Comparison of ENCODE assay signal across 9 mouse cellular contexts in the genomic region with DNA sequence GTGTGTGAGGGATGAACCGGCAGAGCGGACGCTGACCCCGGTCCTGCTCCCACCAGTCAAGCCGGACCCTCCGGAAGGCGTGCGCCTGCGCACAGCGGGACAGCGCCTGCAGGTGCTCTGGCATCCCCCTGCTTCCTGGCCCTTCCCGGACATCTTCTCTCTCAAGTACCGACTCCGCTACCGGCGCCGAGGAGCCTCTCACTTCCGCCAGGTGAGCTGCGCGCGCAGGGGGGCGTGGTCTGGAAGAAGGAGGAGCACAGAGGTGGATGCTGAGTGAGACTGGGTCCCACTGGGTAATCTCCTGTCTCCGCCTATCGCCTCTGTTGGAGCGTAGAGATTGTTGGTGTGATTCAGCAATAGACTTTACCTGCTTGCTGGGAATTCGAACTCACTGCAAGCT. TPM values are rescaled to one million over a fixed set of nuclear protein-coding genes. Genes with fewer than 3 reads are reported as not detected.
DNase-seq lines count a peak whose midpoint lies in the region; ATAC-seq and TF ChIP-seq lines count a peak whose summit lies in the region.
"Had no signal": no experiment of that assay in that cellular context is flagged by ENCODE, and none has a peak within 500 bp of the region (broad histone marks: within the 10 kb centered on the region; RNA-seq: fewer than 3 reads in every experiment).

No protein-coding gene starts in this region.

- no peak for TF ChIP-seq POLR2A in liver, adult 2 months (IDR thresholded peaks at IDR 0.05; ENCODE audit: extremely low read depth, insufficient read depth, low read length)

- peak overlapping the region; percentile 42 for H3K4me3 ChIP-seq in kidney, embryonic 16.5 days (ENCODE audit: low read length)
- peak overlapping the region; percentile 47; the same call in 1 of the 2 replicates for H3K4me3 ChIP-seq in liver, adult 2 months (ENCODE audit: insufficient read depth, low read depth, low read length)
- peak overlapping the region; percentile 43 for H3K4me3 ChIP-seq in neural tube, embryonic 12.5 days

- peaks cover 20% of the 10 kb centered on the region for H3K4me1 ChIP-seq in kidney, embryonic 16.5 days (ENCODE audit: insufficient read depth, low read length)
- H3K4me1 ChIP-seq in liver, adult 2 months (ENCODE audit: control insufficient read depth, insufficient read depth, low read length): peaks cover 7% of the 10 kb centered on the region
- H3K4me1 ChIP-seq in neural tube, embryonic 12.5 days: peaks cover 31% of the 10 kb centered on the region

- peak; percentile 20 to 26 for DNase-seq in gastrocnemius, postnatal 4 days (ENCODE audit: low spot score in 2 of 2)
- no peak for DNase-seq in gastrocnemius, postnatal 10 days
- DNase-seq in cerebellum, adult 9-10 months: peak; percentile 88
- peak; percentile 64 for DNase-seq in frontal cortex, postnatal 25 days (ENCODE audit: low spot score in 2 of 2)
- DNase-seq in liver, adult 2 months (ENCODE audit: extremely low read depth, low read depth, low spot score): peak; percentile 44
- peak; percentile 65 for DNase-seq in urinary bladder, adult 2 months (ENCODE audit: low spot score)

- H3K27ac ChIP-seq in kidney, embryonic 16.5 days (ENCODE audit: low read length): 0 out of 2 replicates have a peak overlapping the region, but pooled peaks have one; percentile 16
- no peak overlapping the region for H3K27ac ChIP-seq in liver, adult 2 months (replicated peaks; ENCODE audit: insufficient read depth, low read depth, low read length)
- H3K27ac ChIP-seq in neural tube, embryonic 12.5 days: no peak overlapping the region
- H3K27ac ChIP-seq: macrophage had no signal

- no peak for TF ChIP-seq CTCF in liver, adult 2 months (IDR thresholded peaks at IDR 0.05; ENCODE audit: low read depth, low read length)

- H3K9ac ChIP-seq in kidney, embryonic 16.5 days (replicated peaks; ENCODE audit: low read length): peak overlapping the region; percentile 33
- H3K9ac ChIP-seq in liver, adult 2 months (ENCODE audit: low read depth, low read length): 0 out of 2 replicates have a peak overlapping the region, but pooled peaks have one; percentile 7
- H3K9ac ChIP-seq in neural tube, embryonic 12.5 days: peak overlapping the region; percentile 54

- no peaks in the 10 kb centered on the region for H3K9me3 ChIP-seq in kidney, embryonic 16.5 days (ENCODE audit: low read length)
- H3K9me3 ChIP-seq in neural tube, embryonic 12.5 days: no peaks in the 10 kb centered on the region

- peaks cover 4% of the 10 kb centered on the region; the same call in 1 of the 2 replicates for H3K27me3 ChIP-seq in kidney, embryonic 16.5 days (ENCODE audit: insufficient read depth, low read length)
- H3K27me3 ChIP-seq in liver, adult 2 months (ENCODE audit: control insufficient read depth, insufficient read depth, low read length): no peaks in the 10 kb centered on the region
- H3K27me3 ChIP-seq in neural tube, embryonic 12.5 days (replicated peaks): peaks cover 13% of the 10 kb centered on the region; the same call in 1 of the 2 replicates

- WGBS in kidney, embryonic 16.5 days: under 1% methylated on average over 26 of the region's 26 CpGs
- 10% methylated on average over 26 of the region's 26 CpGs for WGBS in liver, adult 2 months
- WGBS in neural tube, embryonic 12.5 days: under 1% methylated on average over 26 of the region's 26 CpGs

- peak overlapping the region; percentile 54 for H3K4me2 ChIP-seq in kidney, embryonic 16.5 days (replicated peaks; ENCODE audit: low read depth, low read length)
- H3K4me2 ChIP-seq in neural tube, embryonic 12.5 days (replicated peaks): peak overlapping the region; percentile 78

- peak; percentile 29; the same call in 1 of the 2 replicates for ATAC-seq in kidney, embryonic 16.5 days (ENCODE audit: low FRiP score, low TSS enrichment)
- ATAC-seq in neural tube, embryonic 12.5 days (ENCODE audit: low FRiP score, low read depth): peak; percentile 27

- H3K36me3 ChIP-seq in kidney, embryonic 16.5 days (ENCODE audit: insufficient read depth, low read length): 0 out of 2 replicates have a peak, but pooled peaks cover 4% of the 10 kb centered on the region
- H3K36me3 ChIP-seq in liver, adult 2 months (ENCODE audit: control insufficient read depth, insufficient read depth, low read length): no peaks in the 10 kb centered on the region
- H3K36me3 ChIP-seq in neural tube, embryonic 12.5 days: peaks cover 4% of the 10 kb centered on the region; the same call in 1 of the 2 replicates

- H3K79me2 ChIP-seq in liver, adult 2 months (ENCODE audit: control insufficient read depth, insufficient read depth, low read length): no peaks in the 10 kb centered on the region

RNA-seq across cellular contexts. Expression of a gene that starts 2.8 kb away (rescaled TPM):
- total RNA-seq in gastrocnemius, postnatal 4 days (2021): 10 to 100 TPM; 15.3 to 15.9 TPM
- 10 to 100 TPM; 11.1 to 11.6 TPM for total RNA-seq in gastrocnemius, postnatal 10 days (2021)
- 29.8 and 34.7 TPM in 2 replicates for polyA plus RNA-seq in kidney, embryonic 16.5 days (2015; fragmentation: Nextera tagmentation; extraction: Ambion mirVana)
- total RNA-seq in liver, adult 2 months (2014; rRNA removed): 3.6 and 4.1 TPM in 2 replicates
- 3.4 and 4.1 TPM in 2 replicates for polyA plus RNA-seq in liver, adult 2 months (2012; rRNA removed)
- 24.2 and 27.1 TPM in 2 replicates for polyA plus RNA-seq in neural tube, embryonic 12.5 days (2016; fragmentation: Nextera tagmentation; extraction: Ambion mirVana)
- 10.1 and 11.1 TPM in 2 replicates for polyA plus RNA-seq in urinary bladder, adult 2 months (2012; rRNA removed)

RNA-seq across cellular contexts. Expression of a gene that starts 3.7 kb away (rescaled TPM):
- total RNA-seq in gastrocnemius, postnatal 4 days (2021): 1 to 10 TPM; 1.9 to 2.0 TPM
- 1 to 10 TPM in 1 of 2 experiments, under 1 TPM in 1; 0.75 to 1.6 TPM for total RNA-seq in gastrocnemius, postnatal 10 days (2021)
- polyA plus RNA-seq in kidney, embryonic 16.5 days (2015; fragmentation: Nextera tagmentation; extraction: Ambion mirVana): 2.1 and 2.6 TPM in 2 replicates
- total RNA-seq in liver, adult 2 months (2014; rRNA removed): 0.18 and 1.3 TPM in 2 replicates
- polyA plus RNA-seq in liver, adult 2 months (2012; rRNA removed): 0.61 and 2.3 TPM in 2 replicates
- 2.3 and 2.8 TPM in 2 replicates for polyA plus RNA-seq in neural tube, embryonic 12.5 days (2016; fragmentation: Nextera tagmentation; extraction: Ambion mirVana)
- 2.9 and 3.1 TPM in 2 replicates for polyA plus RNA-seq in urinary bladder, adult 2 months (2012; rRNA removed)

RNA-seq across cellular contexts. Expression of a gene that starts 6.8 kb away (rescaled TPM):
- 1 to 10 TPM; 3.8 to 4.0 TPM for total RNA-seq in gastrocnemius, postnatal 4 days (2021)
- 1 to 10 TPM; 3.5 to 4.0 TPM for total RNA-seq in gastrocnemius, postnatal 10 days (2021)
- 6.3 and 7.8 TPM in 2 replicates for polyA plus RNA-seq in kidney, embryonic 16.5 days (2015; fragmentation: Nextera tagmentation; extraction: Ambion mirVana)
- 3.1 and 4.3 TPM in 2 replicates for total RNA-seq in liver, adult 2 months (2014; rRNA removed)
- 0.26 and 0.40 TPM in 2 replicates for polyA plus RNA-seq in liver, adult 2 months (2012; rRNA removed)
- 6.0 and 6.1 TPM in 2 replicates for polyA plus RNA-seq in neural tube, embryonic 12.5 days (2016; fragmentation: Nextera tagmentation; extraction: Ambion mirVana)
- 5.4 TPM in 2 replicates for polyA plus RNA-seq in urinary bladder, adult 2 months (2012; rRNA removed)

RNA-seq across cellular contexts. Expression of a gene that starts 14.1 kb away (rescaled TPM):
- 1 to 10 TPM; 1.8 to 1.9 TPM for total RNA-seq in gastrocnemius, postnatal 4 days (2021)
- total RNA-seq in gastrocnemius, postnatal 10 days (2021): 1 to 10 TPM in 1 of 2 experiments, under 1 TPM in 1; 0.87 to 1.2 TPM
- polyA plus RNA-seq in kidney, embryonic 16.5 days (2015; fragmentation: Nextera tagmentation; extraction: Ambion mirVana): 41.6 and 46.0 TPM in 2 replicates
- not detected in 2 replicates for total RNA-seq in liver, adult 2 months (2014; rRNA removed)
- 0.20 and 0.35 TPM in 2 replicates for polyA plus RNA-seq in liver, adult 2 months (2012; rRNA removed)
- 136 and 143 TPM in 2 replicates for polyA plus RNA-seq in neural tube, embryonic 12.5 days (2016; fragmentation: Nextera tagmentation; extraction: Ambion mirVana)
- 1.0 and 1.7 TPM in 2 replicates for polyA plus RNA-seq in urinary bladder, adult 2 months (2012; rRNA removed)
- polyA plus RNA-seq: macrophage had no signal

RNA-seq across cellular contexts. Expression of a gene that starts 30.2 kb away (rescaled TPM):
- total RNA-seq in gastrocnemius, postnatal 4 days (2021): under 1 TPM in 1 of 2 experiments, not detected in 1; 0.32 TPM
- 1 to 10 TPM in 1 of 2 experiments, under 1 TPM in 1; 0.49 to 1.0 TPM for total RNA-seq in gastrocnemius, postnatal 10 days (2021)
- polyA plus RNA-seq in kidney, embryonic 16.5 days (2015; fragmentation: Nextera tagmentation; extraction: Ambion mirVana): 21.6 TPM in 2 replicates
- total RNA-seq in liver, adult 2 months (2014; rRNA removed): not detected in 2 replicates
- polyA plus RNA-seq in liver, adult 2 months (2012; rRNA removed): not detected in 2 replicates
- 114 and 123 TPM in 2 replicates for polyA plus RNA-seq in neural tube, embryonic 12.5 days (2016; fragmentation: Nextera tagmentation; extraction: Ambion mirVana)
- polyA plus RNA-seq in urinary bladder, adult 2 months (2012; rRNA removed): 0.57 and 1.2 TPM in 2 replicates
- polyA plus RNA-seq: macrophage had no signal
